Mouse (Mus musculus) liver, embryonic 14.5 days (tissue): Measurements from ENCODE around the gene Gm136. TPM values are rescaled to one million over a fixed set of nuclear protein-coding genes. Genes with fewer than 3 reads are reported as not detected.

Experiments used
- ATAC-seq: fragments of 200-750 bp; cut with Nextera tagmentation; 2 replicates; pipeline ENCODE4 v1.8.0; 2017; ENCODE audit warnings: moderate number of reproducible peaks, mild to moderate bottlenecking, moderate library complexity; ENCODE audit not compliant: insufficient read depth
- DNase-seq, 3 experiments: peaks; one replicate each; pipeline ENCODE4 v3.0.0-alpha.2; 2012 to 2013; ENCODE audit warnings: low read depth in 3 of 3, low spot score in 3 of 3
- H3K27ac ChIP-seq: fragments of 300-500 bp; sonication (generic); 2 replicates; pipeline ENCODE4 v1.5.1; 2014; ENCODE audit warnings: moderate library complexity, mild to moderate bottlenecking, control low read depth, inconsistent platforms
- H3K27me3 ChIP-seq: fragments of 300-500 bp; sonication (generic); 2 replicates; pipeline ENCODE4 v1.6.1; 2014; ENCODE audit warnings: mild to moderate bottlenecking, low read length, moderate library complexity; ENCODE audit not compliant: control insufficient read depth, insufficient read depth
- H3K36me3 ChIP-seq: fragments of 300-500 bp; sonication (generic); replicated peaks from 2 replicates; pipeline ENCODE4 v1.6.1; 2014; ENCODE audit warnings: low read depth; ENCODE audit not compliant: control insufficient read depth, insufficient read depth
- H3K4me1 ChIP-seq, 2 experiments: fragments of 200-500 bp in 1 of 2; fragments of 300-500 bp in 1 of 2; sonication (generic) in 1 of 2; replicated peaks; 2 replicates each; pipeline ENCODE4 v1.6.1; 2012 to 2014; ENCODE audit warnings: antibody characterized with exemption in 1 of 2, inconsistent platforms in 1 of 2, low read length in 1 of 2; ENCODE audit not compliant: control insufficient read depth in 2 of 2, insufficient read depth in 2 of 2
- H3K4me2 ChIP-seq: fragments of 300-500 bp; sonication (generic); 2 replicates; pipeline ENCODE4 v1.6.1; 2014; ENCODE audit warnings: low read depth, mild to moderate bottlenecking, control low read depth, moderate library complexity
- H3K4me3 ChIP-seq, 2 experiments: fragments of 200-500 bp in 1 of 2; fragments of 300-500 bp in 1 of 2; sonication (generic) in 1 of 2; 2 replicates each; pipeline ENCODE4 v1.5.1; 2012 to 2014; ENCODE audit warnings: low read depth in 2 of 2, low read length in 2 of 2, mild to moderate bottlenecking in 2 of 2, control low read depth in 1 of 2, inconsistent platforms in 1 of 2, moderate library complexity in 1 of 2; ENCODE audit not compliant: insufficient read depth in 1 of 2
- H3K9ac ChIP-seq: fragments of 300-500 bp; sonication (generic); replicated peaks from 2 replicates; pipeline ENCODE4 v1.6.1; 2014; ENCODE audit warnings: mild to moderate bottlenecking, control low read depth, moderate library complexity
- H3K9me3 ChIP-seq: fragments of 300-500 bp; sonication (generic); 2 replicates; pipeline ENCODE4 v1.6.1; 2016; ENCODE audit warnings: low read length, mixed read lengths; ENCODE audit not compliant: control insufficient read depth
- CTCF ChIP-seq: IDR thresholded peaks from 2 replicates; pipeline ENCODE4 v1.5.1; 2016; ENCODE audit warnings: antibody characterized with exemption, low read depth, control low read depth
- EP300 ChIP-seq: IDR thresholded peaks from 2 replicates; pipeline ENCODE4 v1.6.1; 2016; ENCODE audit warnings: antibody characterized with exemption, low read depth
- WGBS: fragments of 180-500 bp; shearing (Covaris S2); extraction: QIAGEN DNeasy Blood & Tissue Kit; methylation state at CpG from one replicate; pipeline ENCODE4 v1.1.7; 2014; ENCODE audit not compliant: insufficient replicate concordance; 5-methylcytosine and 5-hydroxymethylcytosine counted together
- polyA plus RNA-seq, 2 experiments: library from polyadenylated mRNA; depleted of rRNA in 1 of 2; stranded (reverse) in 1 of 2; unstranded in 1 of 2; fragments of >200 nt; fragmentation: Nextera tagmentation in 1 of 2; extraction: Ambion mirVana in 1 of 2; gene quantifications; 2 replicates each; pipeline versions ENCODE4 v1.2.1 to v1.2.3; 2012 to 2014

Gene Gm136
- polyA plus RNA-seq, 2 experiments = not detected

DNA sequence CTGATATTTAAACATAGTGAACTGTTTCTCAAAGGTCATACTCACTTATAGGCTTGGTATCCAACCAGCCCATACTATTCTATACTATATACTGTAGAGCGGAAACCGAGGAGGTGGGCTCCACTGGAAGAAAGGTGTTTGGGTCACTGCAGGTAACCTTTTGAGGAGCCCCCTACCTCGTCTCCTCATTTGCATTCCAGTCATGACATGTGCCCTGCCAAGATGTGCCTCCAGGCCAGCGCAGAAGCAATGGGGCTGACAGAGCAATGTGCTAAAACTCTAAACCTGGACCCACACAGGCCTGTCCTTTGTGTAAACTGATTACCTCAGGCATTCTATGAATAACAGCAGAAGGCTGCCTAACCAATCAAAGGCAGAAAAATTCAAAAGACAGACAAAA, 31.8 kb downstream of the Gm136 start:
- Histone ChIP-seq H3K4me1 (no peaks in the 10 kb centered on the region), H3K4me2 (no peak overlapping the region), H3K9me3 (peaks cover 2% of the 10 kb centered on the region; the same call in 1 of the 2 replicates), H3K36me3 (no peaks in the 10 kb centered on the region), H3K4me3 (no peak overlapping the region), H3K9ac (no peak overlapping the region), H3K27ac (no peak overlapping the region), H3K27me3 (no peaks in the 10 kb centered on the region; the same call in 1 of the 2 replicates)
- no peak for TF ChIP-seq CTCF
- no peak for TF ChIP-seq EP300
- no peak for ATAC-seq
- DNase-seq = no peak
- 51% methylated on average over 4 of the region's 4 CpGs for WGBS

DNA sequence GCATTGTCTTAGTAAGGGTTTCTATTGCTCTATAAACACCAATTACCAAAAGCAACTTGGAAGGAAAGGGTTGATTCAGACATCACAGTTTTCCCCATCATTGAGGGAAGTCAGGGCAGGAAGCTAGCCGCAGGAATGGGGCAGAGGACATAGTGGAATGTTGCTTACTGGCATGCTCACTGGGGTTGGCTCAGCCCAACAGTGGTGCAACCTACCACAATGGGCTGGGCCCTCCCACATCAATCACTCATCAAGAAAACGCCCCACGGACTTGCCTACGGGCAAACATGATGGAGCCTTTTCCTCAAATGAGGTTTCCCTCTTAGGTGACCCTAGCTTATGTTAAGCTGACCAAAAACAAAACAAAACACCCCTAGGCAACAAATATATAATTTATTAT, 32.9 kb downstream of the Gm136 start:
- WGBS = 39% methylated on average over 4 of the region's 4 CpGs
- no peak overlapping the region for H3K4me3 ChIP-seq
- DNase-seq (no peak), ATAC-seq (no peak)
- H3K36me3 ChIP-seq = no peaks in the 10 kb centered on the region
- H3K4me2 ChIP-seq = no peak overlapping the region
- no peaks in the 10 kb centered on the region for H3K4me1 ChIP-seq
- no peak overlapping the region for H3K27ac ChIP-seq
- no peak overlapping the region for H3K9ac ChIP-seq
- TF ChIP-seq EP300 (no peak), CTCF (no peak)
- H3K27me3 ChIP-seq = no peaks in the 10 kb centered on the region; the same call in 1 of the 2 replicates
- peaks cover 2% of the 10 kb centered on the region; the same call in 1 of the 2 replicates for H3K9me3 ChIP-seq

- Histone ChIP-seq H3K9ac (no peak overlapping the region), H3K4me2 (no peak overlapping the region), H3K9me3 (peaks cover 2% of the 10 kb centered on the region; the same call in 1 of the 2 replicates), H3K4me3 (no peak overlapping the region), H3K27me3 (no peaks in the 10 kb centered on the region), H3K36me3 (no peaks in the 10 kb centered on the region), H3K4me1 (no peaks in the 10 kb centered on the region), H3K27ac (no peak overlapping the region)
- TF ChIP-seq EP300 (no peak), CTCF (peak; percentile 22; the same call in 1 of the 2 replicates)
- WGBS = 65% methylated on average over 7 of the region's 7 CpGs
- no peak for ATAC-seq
- no peak for DNase-seq
These were observed 35.8 kb downstream of the Gm136 start for GRCm38 (mm10) chr4:34720127-34720895.

- Histone ChIP-seq H3K4me2 (no peak overlapping the region), H3K36me3 (no peaks in the 10 kb centered on the region), H3K9me3 (peaks cover 2% of the 10 kb centered on the region; the same call in 1 of the 2 replicates), H3K27ac (no peak overlapping the region), H3K27me3 (no peaks in the 10 kb centered on the region), H3K4me1 (no peaks in the 10 kb centered on the region), H3K9ac (no peak overlapping the region), H3K4me3 (no peak overlapping the region)
- ATAC-seq (no peak), DNase-seq (no peak)
- WGBS = 82% methylated on average over 12 of the region's 12 CpGs
- TF ChIP-seq CTCF = no peak
- no peak for TF ChIP-seq EP300
These were observed 36.6 kb downstream of the Gm136 start for GRCm38 (mm10) chr4:34719421-34719820.

- Histone ChIP-seq H3K4me2 (no peak overlapping the region), H3K4me1 (no peaks in the 10 kb centered on the region), H3K9me3 (no peaks in the 10 kb centered on the region), H3K9ac (no peak overlapping the region), H3K27ac (no peak overlapping the region), H3K27me3 (no peaks in the 10 kb centered on the region), H3K36me3 (no peaks in the 10 kb centered on the region), H3K4me3 (no peak overlapping the region)
- ATAC-seq = no peak
- no peak for DNase-seq
- no peak for TF ChIP-seq CTCF
- TF ChIP-seq EP300 = no peak
- 78% methylated on average over 1 of the region's 1 CpGs for WGBS
These were observed 41.0 kb downstream of the Gm136 start for GRCm38 (mm10) chr4:34715062-34715461.
